In the genomic region with DNA sequence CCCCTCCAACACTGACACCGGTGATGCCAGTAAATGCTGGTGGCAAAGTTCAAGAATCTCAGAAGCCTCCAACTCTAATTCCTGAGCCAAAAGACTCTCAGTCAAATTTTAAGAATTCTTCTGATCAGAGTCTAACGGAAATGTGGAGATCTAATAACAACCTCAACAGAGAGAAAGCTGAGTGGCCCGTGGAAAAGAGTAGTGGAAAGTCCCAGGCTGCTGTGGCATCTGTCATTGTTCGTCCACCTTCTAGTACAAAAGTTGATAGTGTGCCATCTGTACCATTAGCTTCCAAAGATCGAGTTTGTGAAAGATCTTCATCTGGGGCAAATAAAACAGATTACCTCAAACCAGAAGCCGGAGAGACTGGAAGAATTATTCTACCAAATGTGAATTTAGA, we compare ENCODE assay signal across 12 mouse cellular contexts. TPM values are rescaled to one million over a fixed set of nuclear protein-coding genes. Genes with fewer than 3 reads are reported as not detected.
A peak's percentile ranks its signal among the peaks of the same experiment; 100 is the strongest.
DNase-seq lines count a peak whose midpoint lies in the region; ATAC-seq and TF ChIP-seq lines count a peak whose summit lies in the region.
"Had no signal": no experiment of that assay in that cellular context is flagged by ENCODE, and none has a peak within 500 bp of the region (broad histone marks: within the 10 kb centered on the region; RNA-seq: fewer than 3 reads in every experiment).

No protein-coding gene starts in this region.

- no peak overlapping the region for H3K9ac ChIP-seq in heart, embryonic 15.5 days
- H3K9ac ChIP-seq in liver, adult 2 months (ENCODE audit: low read depth, low read length): no peak overlapping the region
- no peak overlapping the region for H3K9ac ChIP-seq in liver, embryonic 12.5 days
- H3K9ac ChIP-seq: limb, embryonic 13.5 days; midbrain, embryonic 15.5 days; neural tube, embryonic 12.5 days had no signal

- no peaks in the 10 kb centered on the region for H3K27me3 ChIP-seq in heart, embryonic 15.5 days
- no peaks in the 10 kb centered on the region for H3K27me3 ChIP-seq in liver, adult 2 months (ENCODE audit: control insufficient read depth, insufficient read depth, low read length)
- no peaks in the 10 kb centered on the region for H3K27me3 ChIP-seq in liver, embryonic 12.5 days (replicated peaks)
- H3K27me3 ChIP-seq: limb, embryonic 13.5 days; midbrain, embryonic 15.5 days; neural tube, embryonic 12.5 days had no signal

- H3K79me2 ChIP-seq in liver, adult 2 months (ENCODE audit: control insufficient read depth, insufficient read depth, low read length): peaks cover 2% of the 10 kb centered on the region; the same call in 1 of the 2 replicates
- H3K79me2 ChIP-seq in macrophage (ENCODE audit: inconsistent target): peaks cover 91% of the 10 kb centered on the region

- TF ChIP-seq CTCF in liver, adult 2 months (IDR thresholded peaks at IDR 0.05; ENCODE audit: low read depth, low read length): no peak
- no peak for TF ChIP-seq CTCF in cortical plate, adult 2 months (IDR thresholded peaks at IDR 0.05; ENCODE audit: extremely low read depth, insufficient read depth, low read length)

- no peak for ATAC-seq in heart, embryonic 15.5 days (replicated peaks; ENCODE audit: insufficient number of reproducible peaks, insufficient read depth, low FRiP score, low read depth)
- ATAC-seq in liver, embryonic 12.5 days: no peak
- ATAC-seq: midbrain, embryonic 15.5 days had no signal

- DNase-seq in heart, postnatal 4 days: no peak
- DNase-seq in liver, adult 2 months (ENCODE audit: extremely low read depth, low read depth, low spot score): peak; percentile 49
- DNase-seq in layer of hippocampus, postnatal 36 days: no peak
- DNase-seq: retina, postnatal 1 day; thymus, postnatal 14 days had no signal

- peak overlapping the region; percentile 51; the same call in 1 of the 2 replicates for H3K27ac ChIP-seq in heart, embryonic 15.5 days
- H3K27ac ChIP-seq in liver, adult 2 months (replicated peaks; ENCODE audit: insufficient read depth, low read depth, low read length): no peak overlapping the region
- no peak overlapping the region for H3K27ac ChIP-seq in liver, embryonic 12.5 days
- H3K27ac ChIP-seq in cortical plate, adult 2 months (ENCODE audit: insufficient read depth, low read length): peak overlapping the region; percentile 49; the same call in 1 of the 2 replicates
- H3K27ac ChIP-seq in macrophage: peak overlapping the region; percentile 51
- H3K27ac ChIP-seq: limb, embryonic 13.5 days; midbrain, embryonic 15.5 days; neural tube, embryonic 12.5 days had no signal

- no peak overlapping the region for H3K4me2 ChIP-seq in heart, embryonic 15.5 days
- H3K4me2 ChIP-seq in liver, embryonic 12.5 days: no peak overlapping the region
- H3K4me2 ChIP-seq: limb, embryonic 13.5 days; midbrain, embryonic 15.5 days; neural tube, embryonic 12.5 days had no signal

- WGBS in heart, embryonic 15.5 days: 74% methylated on average over 6 of the region's 6 CpGs
- WGBS in liver, adult 2 months: 33% methylated on average over 6 of the region's 6 CpGs
- WGBS in liver, embryonic 12.5 days (ENCODE audit: insufficient replicate concordance): 83% methylated on average over 6 of the region's 6 CpGs
- 84% methylated on average over 6 of the region's 6 CpGs for WGBS in macrophage (ENCODE audit: missing documents)

- no peaks in the 10 kb centered on the region for H3K9me3 ChIP-seq in heart, embryonic 15.5 days (replicated peaks)
- H3K9me3 ChIP-seq in liver, embryonic 12.5 days (replicated peaks): no peaks in the 10 kb centered on the region
- H3K9me3 ChIP-seq: limb, embryonic 13.5 days; midbrain, embryonic 15.5 days; neural tube, embryonic 12.5 days had no signal

- H3K4me3 ChIP-seq in heart, embryonic 15.5 days: no peak overlapping the region
- no peak overlapping the region for H3K4me3 ChIP-seq in liver, adult 2 months (ENCODE audit: insufficient read depth, low read depth, low read length)
- no peak overlapping the region for H3K4me3 ChIP-seq in liver, embryonic 12.5 days
- no peak overlapping the region for H3K4me3 ChIP-seq in cortical plate, adult 2 months (ENCODE audit: insufficient read depth, low read length)
- H3K4me3 ChIP-seq in macrophage (ENCODE audit: inconsistent target): no peak overlapping the region
- H3K4me3 ChIP-seq: limb, embryonic 13.5 days; midbrain, embryonic 15.5 days; neural tube, embryonic 12.5 days had no signal

- TF ChIP-seq POLR2A in liver, adult 2 months (IDR thresholded peaks at IDR 0.05; ENCODE audit: extremely low read depth, insufficient read depth, low read length): no peak
- TF ChIP-seq POLR2A in cortical plate, adult 2 months (IDR thresholded peaks at IDR 0.05; ENCODE audit: extremely low read depth, insufficient read depth, low read length): no peak

- H3K4me1 ChIP-seq in heart, embryonic 15.5 days (replicated peaks): peaks cover 33% of the 10 kb centered on the region
- peaks cover 20% of the 10 kb centered on the region for H3K4me1 ChIP-seq in liver, adult 2 months (ENCODE audit: control insufficient read depth, insufficient read depth, low read length)
- H3K4me1 ChIP-seq in liver, embryonic 12.5 days: no peaks in the 10 kb centered on the region
- H3K4me1 ChIP-seq in cortical plate, adult 2 months (ENCODE audit: control insufficient read depth, insufficient read depth, low read length): peaks cover 15% of the 10 kb centered on the region
- H3K4me1 ChIP-seq: limb, embryonic 13.5 days; midbrain, embryonic 15.5 days; neural tube, embryonic 12.5 days had no signal

- H3K36me3 ChIP-seq in heart, embryonic 15.5 days: peaks cover 12% of the 10 kb centered on the region
- peaks cover 39% of the 10 kb centered on the region for H3K36me3 ChIP-seq in liver, adult 2 months (ENCODE audit: control insufficient read depth, insufficient read depth, low read length)
- peaks cover 72% of the 10 kb centered on the region for H3K36me3 ChIP-seq in liver, embryonic 12.5 days
- peaks cover 63% of the 10 kb centered on the region for H3K36me3 ChIP-seq in macrophage (ENCODE audit: inconsistent target)

RNA-seq across cellular contexts. Expression of a gene that starts 59.6 kb away (rescaled TPM):
- 28.7 and 29.3 TPM in 2 replicates for polyA plus RNA-seq in heart, embryonic 15.5 days (2015; fragmentation: Nextera tagmentation; extraction: Ambion mirVana)
- total RNA-seq in heart, postnatal 4 days (2021): 1 to 10 TPM; 7.2 to 8.3 TPM
- total RNA-seq in liver, adult 2 months (2014; rRNA removed): 10.8 and 13.6 TPM in 2 replicates
- 10.3 and 11.3 TPM in 2 replicates for polyA plus RNA-seq in liver, adult 2 months (2012; rRNA removed)
- 23.6 and 24.2 TPM in 2 replicates for polyA plus RNA-seq in liver, embryonic 12.5 days (2016; fragmentation: Nextera tagmentation; extraction: Ambion mirVana)
- polyA plus RNA-seq in cortical plate, adult 2 months (2012; rRNA removed): 20.2 and 21.5 TPM in 2 replicates
- total RNA-seq in macrophage (2018; cell fraction: chromatin; rRNA removed): 10 to 100 TPM; 17.6 to 48.9 (median 36.4) TPM
- 10 to 100 TPM; 31.6 to 52.0 (median 42.0) TPM for total RNA-seq in macrophage (2018; cell fraction: cytosol; rRNA removed)
- 10 to 100 TPM; 22.5 to 49.8 (median 33.2) TPM for total RNA-seq in macrophage (2018; cell fraction: nucleus; rRNA removed)
- 34.9 to 45.8 TPM (median 43.4 TPM) in 3 replicates for polyA plus RNA-seq in macrophage (2018)
- total RNA-seq in layer of hippocampus, postnatal 36 days (2021): 10 to 100 TPM; 21.8 to 22.5 TPM

Comparison
In these comparisons a context has a peak if more than half of its experiments do, and no peak if none do; other contexts are left out.
1. H3K27ac ChIP-seq: peak in heart, embryonic 15.5 days (single experiment), cortical plate, adult 2 months (single experiment) and macrophage (single experiment); none in liver, adult 2 months (single experiment) and liver, embryonic 12.5 days (single experiment).